Mouse (Mus musculus) liver, adult 2 months (tissue): ENCODE measurements around the gene Smg6.
A peak's percentile ranks its signal among the peaks of the same experiment; 100 is the strongest.

ENCODE experiments used
- CTCF ChIP-seq: fragments of 200-500 bp; IDR thresholded peaks from 2 replicates; pipeline ENCODE4 v1.5.1; 2011; ENCODE audit warnings: low read depth, low read length, control low read depth
- POLR2A ChIP-seq: fragments of 200-500 bp; IDR thresholded peaks from 2 replicates; pipeline ENCODE4 v1.6.1; 2011; ENCODE audit warnings: low read length, control low read depth; ENCODE audit not compliant: insufficient read depth; ENCODE audit errors: extremely low read depth

- TF ChIP-seq CTCF (peak; percentile 38; the same call in 1 of the 2 replicates), POLR2A (no peak)
Observed at GRCm38 (mm10) chr11:75051712-75052550, 126.3 kb downstream of the Smg6 start.
